Mouse (Mus musculus): Measurements from ENCODE around the gene Acot1.

Gene Acot1

DNA sequence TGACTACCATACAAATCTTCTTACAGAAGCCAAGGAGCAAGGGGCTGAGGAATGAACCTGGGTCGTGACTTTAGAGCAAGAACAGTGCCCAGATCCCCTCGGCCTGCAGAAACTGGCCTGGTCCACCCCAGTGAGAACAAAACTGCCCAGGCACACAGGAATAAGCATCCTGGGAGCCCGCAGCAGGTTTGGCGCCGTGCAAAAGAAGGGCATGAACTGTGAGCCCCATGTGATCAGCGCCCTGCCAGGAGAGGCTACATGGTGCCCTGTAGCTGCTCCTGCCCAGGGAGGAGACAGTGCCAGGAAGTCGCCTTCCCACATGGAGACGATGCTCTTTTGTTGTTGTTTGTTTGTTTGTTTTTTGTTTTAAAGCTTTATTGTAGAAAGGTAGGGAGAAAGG lies 55.3 kb downstream of the Acot1 start:
- DNase-seq: peak in 1 of 2 experiments; percentile 32

DNA sequence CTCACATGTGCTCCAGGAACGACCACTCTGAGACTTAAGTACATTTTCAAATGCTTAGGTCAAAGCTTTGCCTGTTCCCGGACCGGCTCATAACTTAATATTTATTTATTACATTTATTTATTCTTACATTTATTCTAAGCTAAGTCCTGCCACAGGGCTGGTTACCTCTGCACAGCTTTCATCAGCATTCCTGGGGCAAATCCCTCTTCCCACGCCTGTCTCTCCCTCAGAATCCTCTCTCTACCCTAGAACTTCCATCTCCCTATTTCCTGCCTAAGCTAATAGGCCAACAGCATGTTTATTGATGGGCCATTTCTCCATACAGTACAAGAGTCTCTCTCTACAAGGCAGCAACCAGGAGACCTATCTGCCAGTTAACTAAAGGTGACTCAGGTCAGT lies 58.5 kb downstream of the Acot1 start:
- no peak for DNase-seq

All from cerebellum, postnatal 10 days (tissue).